Mouse (Mus musculus) testis, adult 2 months (tissue): Measurements from ENCODE around the gene Mcrip1. TPM values are rescaled to one million over a fixed set of nuclear protein-coding genes. Genes with fewer than 3 reads are reported as not detected.
A peak's percentile ranks its signal among the peaks of the same experiment; 100 is the strongest.

Experiments
- H3K27ac ChIP-seq: fragments of 200-500 bp; 2 replicates; pipeline ENCODE4 v1.5.1; 2012; ENCODE audit warnings: low read depth, low read length; ENCODE audit not compliant: control insufficient read depth, insufficient read depth
- H3K27me3 ChIP-seq: fragments of 200-500 bp; 2 replicates; pipeline ENCODE4 v1.6.1; 2012; ENCODE audit warnings: mild to moderate bottlenecking, low read length, moderate library complexity; ENCODE audit not compliant: control insufficient read depth, insufficient read depth
- H3K36me3 ChIP-seq: fragments of 200-500 bp; 2 replicates; pipeline ENCODE4 v1.6.1; 2012; ENCODE audit warnings: mild to moderate bottlenecking, low read length; ENCODE audit not compliant: control insufficient read depth, insufficient read depth
- H3K4me1 ChIP-seq: fragments of 200-500 bp; 2 replicates; pipeline ENCODE4 v1.6.1; 2012; ENCODE audit warnings: low read length; ENCODE audit not compliant: control insufficient read depth, insufficient read depth
- H3K4me3 ChIP-seq: fragments of 200-500 bp; 2 replicates; pipeline ENCODE4 v1.5.1; 2012; ENCODE audit warnings: low read depth, mild to moderate bottlenecking, low read length, moderate library complexity, mixed read lengths; ENCODE audit not compliant: control insufficient read depth
- CTCF ChIP-seq: fragments of 200-500 bp; IDR thresholded peaks from 2 replicates; pipeline ENCODE4 v1.5.1; 2012; ENCODE audit warnings: low read depth, mild to moderate bottlenecking, inconsistent platforms, low read length, moderate library complexity; ENCODE audit not compliant: control insufficient read depth, insufficient read depth, insufficient replicate concordance
- POLR2A ChIP-seq: fragments of 200-500 bp; IDR thresholded peaks from 2 replicates; pipeline ENCODE4 v1.6.1; 2012; ENCODE audit warnings: low read depth, mild to moderate bottlenecking, inconsistent platforms, low read length, moderate library complexity; ENCODE audit not compliant: control insufficient read depth
- polyA plus RNA-seq: library from polyadenylated mRNA; depleted of rRNA; stranded (reverse); fragments of >200 nt; gene quantifications from 2 replicates; pipeline ENCODE4 v1.2.3, GENCODE M21; 2012

Gene Mcrip1
- polyA plus RNA-seq, 1 experiment, result 196 TPM

DNA sequence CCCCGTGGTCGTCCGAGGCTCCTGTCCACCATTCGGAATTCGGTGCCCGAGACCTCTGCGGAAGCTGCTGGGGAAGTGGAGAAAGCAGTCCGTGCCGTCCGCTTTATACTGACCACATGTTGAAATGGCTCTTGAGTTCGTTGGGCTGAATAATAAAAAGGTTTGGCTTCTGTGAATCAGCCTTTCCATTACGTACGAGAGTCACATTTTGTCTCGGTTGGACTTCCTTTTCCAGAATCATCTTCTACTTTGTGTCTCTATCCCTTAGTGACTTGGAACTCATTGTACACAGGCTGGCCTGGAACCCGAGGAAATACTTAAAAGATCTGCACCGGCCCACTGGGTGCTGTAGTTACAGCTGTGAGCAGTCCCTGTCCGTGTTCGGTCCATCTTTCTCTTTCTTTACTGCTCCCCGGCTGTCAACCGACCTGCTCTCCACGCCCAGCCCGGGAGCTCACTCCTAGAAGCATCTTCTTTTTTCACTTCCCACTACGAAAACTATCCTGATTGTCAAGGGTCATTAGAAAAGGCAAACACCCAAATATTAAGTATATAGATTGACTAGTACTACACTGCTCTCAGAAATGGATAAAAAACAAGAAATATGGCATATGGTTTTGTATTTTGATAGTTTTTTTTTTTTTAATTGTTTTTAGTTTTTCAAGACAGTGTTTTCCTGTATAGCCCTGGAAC lies 24.2 kb upstream of the Mcrip1 start:
- Histone ChIP-seq H3K4me1 (peaks cover 12% of the 10 kb centered on the region), H3K4me3 (peak overlapping the region; percentile 96), H3K27ac (peak overlapping the region; percentile 93), H3K27me3 (no peaks in the 10 kb centered on the region), H3K36me3 (no peaks in the 10 kb centered on the region)
- no peak for TF ChIP-seq POLR2A
- TF ChIP-seq CTCF, result no peak

GRCm38 (mm10) chr11:120572752-120573584 lies 23.4 kb upstream of the Mcrip1 start, which contains the start of gene P4hb:
P4hb (minus strand) TSS chr11:120573253.
- Histone ChIP-seq H3K4me3 (peak within 1 kb of the TSS; percentile 96), H3K36me3 (no peaks in the 10 kb centered on the region), H3K27ac (peak within 1 kb of the TSS; percentile 93), H3K27me3 (no peaks in the 10 kb centered on the region), H3K4me1 (peaks cover 12% of the 10 kb centered on the region)
- TF ChIP-seq CTCF (no peak), POLR2A (peak; percentile 97)

DNA sequence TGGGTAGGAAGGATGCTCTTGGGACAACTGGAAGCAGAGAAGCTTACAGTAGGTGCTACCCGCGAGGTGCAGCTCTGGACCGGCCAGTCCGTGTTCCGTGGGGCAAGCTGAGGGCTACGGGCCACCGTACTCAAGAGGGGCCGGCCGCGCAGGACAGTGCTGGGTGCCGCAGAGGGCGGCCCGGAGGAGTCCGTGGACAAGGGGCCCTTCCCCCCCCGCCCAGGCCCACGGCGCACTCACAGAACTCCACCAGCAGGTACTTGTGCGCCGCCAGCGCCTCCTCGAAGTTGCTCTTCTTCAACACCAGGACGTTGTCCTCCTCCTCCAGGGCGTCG lies 22.9 kb upstream of the Mcrip1 start:
- peak overlapping the region; percentile 91 for H3K27ac ChIP-seq
- H3K36me3 ChIP-seq, result no peaks in the 10 kb centered on the region

GRCm38 (mm10) chr11:120571754-120572416 lies 22.4 kb upstream of the Mcrip1 start:
- Histone ChIP-seq H3K27ac (peak overlapping the region; percentile 91), H3K36me3 (no peaks in the 10 kb centered on the region; the same call in 1 of the 2 replicates)

More for the DNA sequence above, 22.9 kb upstream of the Mcrip1 start:
- Histone ChIP-seq H3K4me3 (peak overlapping the region; percentile 96), H3K27me3 (no peaks in the 10 kb centered on the region), H3K4me1 (peaks cover 12% of the 10 kb centered on the region)
- TF ChIP-seq CTCF (no peak), POLR2A (no peak)

GRCm38 (mm10) chr11:120571122-120571521 lies 21.6 kb upstream of the Mcrip1 start:
- Histone ChIP-seq H3K36me3 (no peaks in the 10 kb centered on the region; the same call in 1 of the 2 replicates), H3K4me1 (peaks cover 12% of the 10 kb centered on the region), H3K27ac (no peak overlapping the region), H3K27me3 (no peaks in the 10 kb centered on the region), H3K4me3 (no peak overlapping the region)
- no peak for TF ChIP-seq CTCF
- TF ChIP-seq POLR2A, result no peak

More at GRCm38 (mm10) chr11:120571754-120572416, 22.4 kb upstream of the Mcrip1 start:
- H3K4me1 ChIP-seq, result peaks cover 12% of the 10 kb centered on the region
- TF ChIP-seq POLR2A (no peak), CTCF (no peak)
- no peaks in the 10 kb centered on the region for H3K27me3 ChIP-seq
- H3K4me3 ChIP-seq, result peak overlapping the region; percentile 96

DNA sequence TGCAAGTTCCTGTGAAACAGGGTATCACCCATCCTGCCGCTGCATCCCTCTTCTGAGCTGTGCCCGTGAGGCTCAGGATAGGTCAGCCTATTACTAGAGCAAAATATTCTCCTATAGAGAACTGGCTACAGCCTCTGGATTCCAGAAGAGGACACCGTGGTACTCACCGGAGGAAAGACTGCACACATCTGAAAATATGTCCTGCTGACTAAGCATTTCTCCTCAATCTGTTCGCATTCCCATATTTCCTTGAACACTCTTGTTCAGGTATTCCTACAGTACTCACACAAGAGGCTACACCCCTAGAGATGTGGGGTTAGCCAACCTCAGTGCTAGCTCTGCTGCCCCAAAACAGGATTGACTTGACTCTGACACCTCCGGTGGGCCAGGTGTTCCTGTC lies 18.8 kb upstream of the Mcrip1 start:
- Histone ChIP-seq H3K36me3 (peaks cover 1% of the 10 kb centered on the region), H3K4me1 (peaks cover 7% of the 10 kb centered on the region), H3K4me3 (no peak overlapping the region), H3K27ac (no peak overlapping the region), H3K27me3 (no peaks in the 10 kb centered on the region)
- TF ChIP-seq CTCF (no peak), POLR2A (no peak)

DNA sequence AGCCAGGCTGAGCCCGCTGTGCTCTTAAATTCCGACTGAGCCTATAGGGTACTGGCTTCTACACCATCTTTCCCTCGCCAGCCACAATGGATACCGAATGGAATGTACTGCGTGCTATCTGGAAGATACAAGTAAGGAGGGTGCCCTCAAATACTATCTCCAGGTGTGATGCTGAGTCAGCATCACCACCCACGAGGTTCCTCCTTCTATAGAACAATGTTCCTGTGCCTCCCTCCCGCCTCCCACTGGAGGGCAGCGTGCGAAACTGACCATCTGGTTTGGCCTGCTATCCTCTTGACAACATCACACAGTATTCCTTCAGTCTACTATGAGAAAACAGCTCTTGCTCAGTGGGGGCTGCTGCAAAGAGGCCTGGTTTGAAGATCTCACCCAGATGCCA lies 15.6 kb upstream of the Mcrip1 start:
- Histone ChIP-seq H3K4me1 (no peaks in the 10 kb centered on the region), H3K36me3 (peaks cover 4% of the 10 kb centered on the region), H3K27ac (no peak overlapping the region), H3K4me3 (no peak overlapping the region), H3K27me3 (no peaks in the 10 kb centered on the region)
- TF ChIP-seq POLR2A (no peak), CTCF (no peak)
